Mouse (Mus musculus): ENCODE data around the gene H2-Eb2. TPM values are rescaled to one million over a fixed set of nuclear protein-coding genes. Genes with fewer than 3 reads are reported as not detected.

The H2-Eb2 gene
- total and polyA plus RNA-seq, 2 experiments from 2014 or later = not detected

GRCm38 (mm10) chr17:34326373-34326772 is 908 bp downstream of the H2-Eb2 start:
- Histone ChIP-seq H3K36me3 (replicated peaks; ENCODE audit: control insufficient read depth, insufficient read depth, low read length) (no peaks in the 10 kb centered on the region), H3K4me2 (ENCODE audit: low read depth, low read length) (no peak overlapping the region), H3K27me3 (ENCODE audit: control insufficient read depth, insufficient read depth, low read length) (no peaks in the 10 kb centered on the region), H3K4me3 (ENCODE audit: low read depth, low read length) (no peak overlapping the region), H3K4me1 (ENCODE audit: control insufficient read depth, insufficient read depth) (no peaks in the 10 kb centered on the region), H3K9me3 (replicated peaks; ENCODE audit: control insufficient read depth, low read length) (no peaks in the 10 kb centered on the region), H3K9ac (replicated peaks; ENCODE audit: low read depth, low read length) (no peak overlapping the region), H3K27ac (ENCODE audit: low read depth) (no peak overlapping the region)
- DNase-seq (ENCODE audit: low spot score) = no peak
- TF ChIP-seq EP300 (IDR thresholded peaks at IDR 0.05; ENCODE audit: low read depth) (no peak), CTCF (IDR thresholded peaks at IDR 0.05; ENCODE audit: low read depth) (no peak)
- no peak for ATAC-seq (ENCODE audit: insufficient read depth, low read depth)
- 59% methylated on average over 3 of the region's 3 CpGs for WGBS

- Histone ChIP-seq H3K4me2 (ENCODE audit: low read depth, low read length) (no peak overlapping the region), H3K4me1 (ENCODE audit: control insufficient read depth, insufficient read depth) (no peaks in the 10 kb centered on the region), H3K27ac (ENCODE audit: low read depth) (no peak overlapping the region), H3K4me3 (ENCODE audit: low read depth, low read length) (no peak overlapping the region), H3K9me3 (replicated peaks; ENCODE audit: control insufficient read depth, low read length) (no peaks in the 10 kb centered on the region), H3K9ac (replicated peaks; ENCODE audit: low read depth, low read length) (no peak overlapping the region), H3K27me3 (ENCODE audit: control insufficient read depth, insufficient read depth, low read length) (no peaks in the 10 kb centered on the region), H3K36me3 (replicated peaks; ENCODE audit: control insufficient read depth, insufficient read depth, low read length) (no peaks in the 10 kb centered on the region)
- no peak for DNase-seq (ENCODE audit: low spot score)
- no peak for ATAC-seq (ENCODE audit: insufficient read depth, low read depth)
- TF ChIP-seq EP300 (IDR thresholded peaks at IDR 0.05; ENCODE audit: low read depth) (no peak), CTCF (IDR thresholded peaks at IDR 0.05; ENCODE audit: low read depth) (no peak)
- 43% methylated on average over 2 of the region's 2 CpGs for WGBS
Measured at GRCm38 (mm10) chr17:34329807-34330206, 4.3 kb downstream of the H2-Eb2 start.

- H3K36me3 ChIP-seq (replicated peaks; ENCODE audit: control insufficient read depth, insufficient read depth, low read length) = no peaks in the 10 kb centered on the region
- no peaks in the 10 kb centered on the region for H3K27me3 ChIP-seq (ENCODE audit: control insufficient read depth, insufficient read depth, low read length)
- no peak overlapping the region for H3K4me2 ChIP-seq (ENCODE audit: low read depth, low read length)
- H3K9me3 ChIP-seq (replicated peaks; ENCODE audit: control insufficient read depth, low read length) = no peaks in the 10 kb centered on the region
- H3K4me1 ChIP-seq (ENCODE audit: control insufficient read depth, insufficient read depth) = no peaks in the 10 kb centered on the region
- no peak for TF ChIP-seq EP300 (IDR thresholded peaks at IDR 0.05; ENCODE audit: low read depth)
- no peak for TF ChIP-seq CTCF (IDR thresholded peaks at IDR 0.05; ENCODE audit: low read depth)
- no peak overlapping the region for H3K4me3 ChIP-seq (ENCODE audit: low read depth, low read length)
- DNase-seq (ENCODE audit: low spot score) = no peak
- 88% methylated on average over 1 of the region's 1 CpGs for WGBS
- H3K9ac ChIP-seq (replicated peaks; ENCODE audit: low read depth, low read length) = no peak overlapping the region
- no peak overlapping the region for H3K27ac ChIP-seq (ENCODE audit: low read depth)
- ATAC-seq (ENCODE audit: insufficient read depth, low read depth) = no peak
Measured at GRCm38 (mm10) chr17:34331200-34331599, 5.7 kb downstream of the H2-Eb2 start.

GRCm38 (mm10) chr17:34340619-34341402 is 15.3 kb downstream of the H2-Eb2 start:
- Histone ChIP-seq H3K27me3 (ENCODE audit: control insufficient read depth, insufficient read depth, low read length) (no peaks in the 10 kb centered on the region), H3K36me3 (replicated peaks; ENCODE audit: control insufficient read depth, insufficient read depth, low read length) (no peaks in the 10 kb centered on the region), H3K27ac (ENCODE audit: low read depth) (no peak overlapping the region), H3K4me2 (ENCODE audit: low read depth, low read length) (no peak overlapping the region), H3K4me1 (ENCODE audit: control insufficient read depth, insufficient read depth) (no peaks in the 10 kb centered on the region), H3K4me3 (ENCODE audit: low read depth, low read length) (no peak overlapping the region), H3K9me3 (replicated peaks; ENCODE audit: control insufficient read depth, low read length) (no peaks in the 10 kb centered on the region), H3K9ac (replicated peaks; ENCODE audit: low read depth, low read length) (no peak overlapping the region)
- WGBS = 49% methylated on average over 3 of the region's 3 CpGs
- TF ChIP-seq CTCF (IDR thresholded peaks at IDR 0.05; ENCODE audit: low read depth) = no peak
- TF ChIP-seq EP300 (IDR thresholded peaks at IDR 0.05; ENCODE audit: low read depth) = no peak
- ATAC-seq (ENCODE audit: insufficient read depth, low read depth) (no peak), DNase-seq (ENCODE audit: low spot score) (no peak)

GRCm38 (mm10) chr17:34344882-34345281 is 19.4 kb downstream of the H2-Eb2 start:
- H3K4me1 ChIP-seq (ENCODE audit: control insufficient read depth, insufficient read depth) = no peaks in the 10 kb centered on the region
- no peaks in the 10 kb centered on the region for H3K9me3 ChIP-seq (replicated peaks; ENCODE audit: control insufficient read depth, low read length)
- TF ChIP-seq EP300 (IDR thresholded peaks at IDR 0.05; ENCODE audit: low read depth) = no peak
- no peak for TF ChIP-seq CTCF (IDR thresholded peaks at IDR 0.05; ENCODE audit: low read depth)
- no peak overlapping the region for H3K9ac ChIP-seq (replicated peaks; ENCODE audit: low read depth, low read length)
- H3K36me3 ChIP-seq (replicated peaks; ENCODE audit: control insufficient read depth, insufficient read depth, low read length) = no peaks in the 10 kb centered on the region
- DNase-seq (ENCODE audit: low spot score) (no peak), ATAC-seq (ENCODE audit: insufficient read depth, low read depth) (no peak)
- no peak overlapping the region for H3K27ac ChIP-seq (ENCODE audit: low read depth)
- 74% methylated on average over 4 of the region's 4 CpGs for WGBS
- H3K27me3 ChIP-seq (ENCODE audit: control insufficient read depth, insufficient read depth, low read length) = no peaks in the 10 kb centered on the region
- no peak overlapping the region for H3K4me2 ChIP-seq (ENCODE audit: low read depth, low read length)
- no peak overlapping the region for H3K4me3 ChIP-seq (ENCODE audit: low read depth, low read length)

GRCm38 (mm10) chr17:34345486-34345885 is 20.0 kb downstream of the H2-Eb2 start:
- H3K4me1 ChIP-seq (ENCODE audit: control insufficient read depth, insufficient read depth) = no peaks in the 10 kb centered on the region
- H3K9ac ChIP-seq (replicated peaks; ENCODE audit: low read depth, low read length) = no peak overlapping the region
- WGBS = 76% methylated on average over 7 of the region's 7 CpGs
- no peaks in the 10 kb centered on the region for H3K9me3 ChIP-seq (replicated peaks; ENCODE audit: control insufficient read depth, low read length)
- no peak overlapping the region for H3K27ac ChIP-seq (ENCODE audit: low read depth)
- H3K4me3 ChIP-seq (ENCODE audit: low read depth, low read length) = no peak overlapping the region
- ATAC-seq (ENCODE audit: insufficient read depth, low read depth) (no peak), DNase-seq (ENCODE audit: low spot score) (no peak)
- no peak overlapping the region for H3K4me2 ChIP-seq (ENCODE audit: low read depth, low read length)
- H3K27me3 ChIP-seq (ENCODE audit: control insufficient read depth, insufficient read depth, low read length) = peaks cover 2% of the 10 kb centered on the region; the same call in 1 of the 2 replicates
- H3K36me3 ChIP-seq (replicated peaks; ENCODE audit: control insufficient read depth, insufficient read depth, low read length) = no peaks in the 10 kb centered on the region
- TF ChIP-seq CTCF (IDR thresholded peaks at IDR 0.05; ENCODE audit: low read depth) = no peak
- no peak for TF ChIP-seq EP300 (IDR thresholded peaks at IDR 0.05; ENCODE audit: low read depth)

Measured in heart, postnatal 0 days (tissue).